Mouse (Mus musculus) C2C12 (cell line): ENCODE measurements around the gene Cmah. TPM values are rescaled to one million over a fixed set of nuclear protein-coding genes. Genes with fewer than 3 reads are reported as not detected.

Source experiments
- H3K27me3 ChIP-seq: one replicate; pipeline ENCODE4 v1.6.1; 2011; ENCODE audit not compliant: control insufficient read depth, insufficient read depth, insufficient read length
- H3K36me3 ChIP-seq: one replicate; pipeline ENCODE4 v1.6.1; 2011; ENCODE audit not compliant: control insufficient read depth, insufficient read depth
- H3K4me3 ChIP-seq: one replicate; pipeline ENCODE4 v1.5.1; 2011; ENCODE audit warnings: mild to moderate bottlenecking, control low read depth; ENCODE audit not compliant: poor library complexity, insufficient read depth, severe bottlenecking
- H3K79me2 ChIP-seq: one replicate; pipeline ENCODE4 v1.6.1; 2011; ENCODE audit not compliant: control insufficient read depth, insufficient read depth
- H3K79me3 ChIP-seq: one replicate; pipeline ENCODE4 v1.6.1; 2011; ENCODE audit warnings: low read depth, control low read depth
- H3ac ChIP-seq: one replicate; pipeline ENCODE3; 2011; ENCODE audit warnings: low read depth; ENCODE audit not compliant: control insufficient read depth, insufficient read length
- CEBPB ChIP-seq: IDR thresholded peaks from one replicate; pipeline ENCODE4 v1.6.1; 2011; ENCODE audit warnings: low read depth, mild to moderate bottlenecking, control low read depth, moderate library complexity
- CTCF ChIP-seq: IDR thresholded peaks from one replicate; pipeline ENCODE4 v1.5.1; 2011; ENCODE audit not compliant: control insufficient read depth, insufficient read depth, insufficient read length
- FOSL1 ChIP-seq: IDR thresholded peaks from one replicate; pipeline ENCODE4 v1.8.0; 2011; ENCODE audit warnings: mild to moderate bottlenecking, low read length; ENCODE audit not compliant: poor library complexity, insufficient read depth, severe bottlenecking
- MAX ChIP-seq: IDR thresholded peaks from one replicate; pipeline ENCODE4 v1.6.1; 2011; ENCODE audit warnings: mild to moderate bottlenecking, control low read depth
- MYOD1 ChIP-seq: IDR thresholded peaks from one replicate; pipeline ENCODE4 v1.6.1; 2011; ENCODE audit warnings: low read depth; ENCODE audit not compliant: control insufficient read depth, insufficient read length
- MYOG ChIP-seq: IDR thresholded peaks from one replicate; pipeline ENCODE4 v1.6.1; 2011; ENCODE audit not compliant: control insufficient read depth, insufficient read length; ENCODE audit errors: extremely low read depth
- USF1 ChIP-seq: IDR thresholded peaks from one replicate; pipeline ENCODE4 v1.6.1; 2011; ENCODE audit warnings: low read depth, mild to moderate bottlenecking, control low read depth, moderate library complexity
- polyA plus RNA-seq: library from polyadenylated mRNA; unstranded; fragments of >200 nt; fragmentation: generic; extraction: Trizol; gene quantifications from one replicate; pipeline ENCODE4 v1.2.1, GENCODE M21; 2012; ENCODE audit warnings: missing spikeins

The Cmah gene
- polyA plus RNA-seq, 1 experiment, result 0.14 TPM

DNA sequence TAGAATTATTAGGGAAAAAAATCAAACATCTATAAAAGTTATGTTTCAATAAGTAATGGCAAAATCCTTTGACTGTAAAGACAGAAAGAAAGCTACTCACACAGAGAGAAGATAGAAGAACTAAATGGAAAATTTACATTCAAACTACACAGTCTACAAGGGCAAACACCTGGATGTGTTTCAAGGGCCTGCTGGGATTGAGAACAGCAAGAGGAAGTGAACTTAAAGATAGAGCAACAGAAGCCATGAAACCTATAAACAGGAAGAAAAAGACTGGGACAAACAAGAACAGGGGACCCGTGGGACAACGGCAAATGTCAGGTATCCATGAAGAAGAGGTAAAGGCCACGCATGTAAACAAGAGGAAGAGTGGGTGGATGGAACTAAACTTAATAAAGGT is 118.0 kb downstream of the Cmah start:
- no peaks in the 10 kb centered on the region for H3K79me2 ChIP-seq
- no peaks in the 10 kb centered on the region for H3K79me3 ChIP-seq
- no peaks in the 10 kb centered on the region for H3K36me3 ChIP-seq
- TF ChIP-seq USF1, result no peak
- H3K27me3 ChIP-seq, result no peaks in the 10 kb centered on the region
- H3K4me3 ChIP-seq, result no peak overlapping the region
- H3ac ChIP-seq, result no peak overlapping the region

DNA sequence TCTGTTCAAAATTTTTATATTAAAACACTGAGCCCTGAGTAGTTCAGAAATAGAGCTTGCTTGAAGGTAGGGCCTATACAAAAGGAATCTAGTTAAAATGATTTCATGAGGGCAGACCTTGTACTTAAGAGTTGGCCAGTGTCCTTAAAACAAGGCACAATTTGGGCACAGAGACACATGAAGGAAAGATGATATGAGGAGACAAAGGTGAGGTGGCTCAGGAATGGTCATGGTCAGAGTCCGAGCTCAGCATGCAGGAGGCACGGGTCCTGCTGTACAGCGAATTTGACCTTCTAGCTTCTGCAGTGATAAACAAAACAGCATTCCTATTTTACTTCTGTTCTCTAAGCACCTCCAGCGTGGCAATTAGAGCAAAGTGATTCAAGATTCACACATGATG is 118.9 kb downstream of the Cmah start:
- no peak overlapping the region for H3ac ChIP-seq
- H3K27me3 ChIP-seq, result no peaks in the 10 kb centered on the region
- H3K36me3 ChIP-seq, result no peaks in the 10 kb centered on the region
- no peaks in the 10 kb centered on the region for H3K79me2 ChIP-seq
- no peak overlapping the region for H3K4me3 ChIP-seq
- no peaks in the 10 kb centered on the region for H3K79me3 ChIP-seq
- TF ChIP-seq MYOG (no peak), FOSL1 (no peak), MAX (no peak), CTCF (no peak)

DNA sequence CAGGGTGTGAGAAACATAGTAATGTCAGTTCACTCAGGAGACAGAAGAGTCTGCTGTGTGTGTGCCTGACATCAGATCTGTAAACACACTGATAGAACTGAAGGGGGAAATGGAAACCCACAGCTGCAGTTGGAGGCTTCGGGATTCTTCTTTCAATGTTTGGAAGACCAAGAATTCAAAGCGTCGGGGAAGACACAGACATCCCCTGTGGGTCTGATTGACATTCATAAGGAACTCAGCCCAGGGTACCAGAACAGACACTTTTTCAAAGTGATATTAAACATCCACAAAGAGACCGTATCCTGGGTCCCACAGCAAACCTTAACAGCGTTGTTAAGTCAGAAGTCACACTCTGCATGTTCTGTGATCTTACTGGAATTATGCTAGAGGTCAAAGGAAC is 119.8 kb downstream of the Cmah start:
- Histone ChIP-seq H3K79me3 (no peaks in the 10 kb centered on the region), H3K79me2 (no peaks in the 10 kb centered on the region), H3K27me3 (no peaks in the 10 kb centered on the region), H3K36me3 (no peaks in the 10 kb centered on the region), H3K4me3 (no peak overlapping the region), H3ac (no peak overlapping the region)
- no peak for TF ChIP-seq MYOG
- no peak for TF ChIP-seq FOSL1
- TF ChIP-seq MYOD1, result no peak
- no peak for TF ChIP-seq CEBPB
- TF ChIP-seq MAX, result no peak
- TF ChIP-seq CTCF, result no peak
- TF ChIP-seq USF1, result no peak

DNA sequence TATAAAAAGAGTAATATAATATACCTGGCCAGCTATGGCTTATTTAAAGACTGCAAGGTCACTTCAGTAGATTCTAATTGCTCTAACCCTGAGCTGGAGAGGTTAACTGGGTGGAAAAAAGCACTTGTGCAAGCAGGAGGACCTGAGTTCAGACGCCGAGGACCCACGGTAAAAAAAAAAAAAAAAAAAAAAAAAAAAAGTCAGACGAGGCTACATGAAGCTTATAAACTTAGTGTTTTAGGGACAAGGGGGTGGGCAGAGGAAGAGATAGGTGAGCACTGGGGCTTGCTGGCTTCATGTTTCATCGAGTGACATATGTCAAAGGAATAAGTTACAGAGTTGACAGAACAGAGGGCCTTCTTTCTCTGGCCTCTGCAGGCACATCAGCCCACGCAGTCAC is 121.4 kb downstream of the Cmah start:
- TF ChIP-seq MAX (no peak), MYOD1 (no peak), CTCF (no peak), USF1 (no peak), FOSL1 (no peak), MYOG (no peak), CEBPB (no peak)
- Histone ChIP-seq H3K36me3 (no peaks in the 10 kb centered on the region), H3K79me3 (no peaks in the 10 kb centered on the region), H3K27me3 (no peaks in the 10 kb centered on the region), H3K79me2 (no peaks in the 10 kb centered on the region), H3K4me3 (no peak overlapping the region), H3ac (no peak overlapping the region)

DNA sequence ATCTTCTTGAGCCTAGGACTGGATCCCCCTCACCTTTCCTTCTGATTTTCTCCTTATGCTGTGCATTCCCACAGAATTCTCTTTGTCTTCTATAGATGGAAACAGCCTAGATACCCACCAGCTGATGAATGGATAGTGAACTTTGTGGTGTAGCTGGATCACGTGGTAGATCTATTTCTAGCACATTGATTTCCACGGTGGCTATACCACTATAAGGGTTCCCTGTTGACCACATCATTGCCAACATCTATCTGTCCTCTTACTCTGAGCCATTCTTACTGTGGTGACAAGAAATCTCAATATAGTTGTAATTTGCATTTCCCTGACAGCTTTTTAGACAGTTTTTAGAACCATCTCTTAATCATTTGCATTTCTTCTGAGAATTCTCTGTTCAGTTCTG is 124.3 kb downstream of the Cmah start:
- Histone ChIP-seq H3K4me3 (no peak overlapping the region), H3K79me2 (no peaks in the 10 kb centered on the region), H3K79me3 (no peaks in the 10 kb centered on the region), H3ac (no peak overlapping the region), H3K36me3 (no peaks in the 10 kb centered on the region), H3K27me3 (no peaks in the 10 kb centered on the region)
- TF ChIP-seq CTCF, result no peak
- TF ChIP-seq MYOD1, result no peak
- no peak for TF ChIP-seq USF1
- TF ChIP-seq MAX, result no peak
- TF ChIP-seq FOSL1, result no peak
- TF ChIP-seq MYOG, result no peak
- no peak for TF ChIP-seq CEBPB

DNA sequence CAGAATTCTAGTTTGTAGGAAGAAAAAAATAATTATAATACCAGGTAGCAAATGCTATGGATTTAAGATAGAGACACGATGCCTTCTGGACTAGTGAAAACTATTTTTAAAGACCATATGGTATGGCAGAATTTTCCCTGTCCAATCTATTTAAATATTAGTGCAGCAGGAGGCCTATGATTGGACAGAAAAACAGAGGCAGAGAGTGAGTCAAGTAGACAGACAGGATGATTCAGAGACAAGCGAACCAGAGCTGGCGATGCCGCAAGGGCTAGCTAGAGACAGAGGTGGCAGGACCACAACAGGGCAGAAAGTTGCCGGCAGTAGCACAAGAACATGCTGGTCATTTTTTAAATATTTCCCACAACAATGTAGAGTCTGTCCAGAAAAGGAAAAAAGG is 126.5 kb downstream of the Cmah start:
- no peaks in the 10 kb centered on the region for H3K79me3 ChIP-seq
- TF ChIP-seq FOSL1, result no peak
- TF ChIP-seq USF1, result no peak
- no peak for TF ChIP-seq MAX
- TF ChIP-seq MYOG, result no peak
- TF ChIP-seq CTCF, result no peak
- no peaks in the 10 kb centered on the region for H3K36me3 ChIP-seq
- no peaks in the 10 kb centered on the region for H3K27me3 ChIP-seq
- no peaks in the 10 kb centered on the region for H3K79me2 ChIP-seq
- H3K4me3 ChIP-seq, result no peak overlapping the region
- no peak overlapping the region for H3ac ChIP-seq
